Mouse (Mus musculus): ENCODE measurements around the gene H2afv.

DNA sequence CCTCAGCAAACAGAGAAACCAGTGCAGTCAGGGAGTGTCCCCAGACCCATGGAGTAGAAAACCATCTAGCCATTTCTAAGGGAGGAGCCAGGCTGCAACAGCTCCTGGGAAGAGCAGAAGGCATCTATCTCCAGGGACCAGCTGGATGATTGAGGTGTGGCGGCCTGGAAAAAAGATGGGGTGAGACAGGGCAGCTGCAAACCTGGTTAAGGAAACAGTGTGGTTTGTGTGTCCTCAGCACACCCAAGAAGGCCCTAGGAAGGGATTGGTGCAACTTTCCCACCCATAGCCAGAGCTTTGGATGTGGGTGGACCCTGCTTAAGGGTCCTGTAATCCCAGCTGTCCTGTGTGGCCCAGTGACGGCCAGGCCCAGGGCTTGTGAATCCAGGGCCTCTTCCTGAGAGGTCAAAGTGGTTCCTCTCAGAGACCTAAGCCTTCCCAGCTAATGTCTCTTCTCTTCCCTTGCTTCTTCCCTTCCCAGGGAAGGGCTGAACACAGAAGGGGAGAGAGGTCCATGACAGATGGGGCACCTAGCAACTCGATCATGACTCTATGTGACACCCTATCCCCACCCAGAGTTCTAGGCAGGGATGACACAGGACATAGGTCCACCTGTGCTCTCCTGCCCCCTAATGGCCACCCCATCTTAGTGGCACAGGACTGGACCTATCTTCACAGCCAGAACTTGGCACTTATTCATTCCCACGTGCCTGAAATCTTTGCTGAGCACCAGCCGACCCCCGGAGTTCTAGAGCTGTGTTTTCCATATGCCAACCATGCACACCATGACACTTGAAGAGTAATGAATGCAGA is 45.7 kb upstream of the H2afv start:
- TF ChIP-seq CTCF (IDR thresholded peaks at IDR 0.05; ENCODE audit: control insufficient read depth, insufficient read depth, insufficient read length), result peak; percentile 57
- TF ChIP-seq USF1 (IDR thresholded peaks at IDR 0.05; ENCODE audit: low read depth), result no peak
- no peak for TF ChIP-seq MYOG (IDR thresholded peaks at IDR 0.05; ENCODE audit: control insufficient read depth, extremely low read depth, insufficient read length)
- no peak for TF ChIP-seq CEBPB (IDR thresholded peaks at IDR 0.05; ENCODE audit: low read depth)
- TF ChIP-seq MAX (IDR thresholded peaks at IDR 0.05), result no peak
- peak; percentile 29 for TF ChIP-seq MYOD1 (IDR thresholded peaks at IDR 0.05; ENCODE audit: control insufficient read depth, insufficient read length, low read depth)
- no peak for TF ChIP-seq FOSL1 (IDR thresholded peaks at IDR 0.05; ENCODE audit: insufficient read depth, low read length, poor library complexity, severe bottlenecking)
